Mouse (Mus musculus): ENCODE measurements around the gene Dennd1a. TPM values are rescaled to one million over a fixed set of nuclear protein-coding genes. Genes with fewer than 3 reads are reported as not detected.

Dennd1a gene
- polyA plus RNA-seq, 1 experiment: 36.2 TPM

DNA sequence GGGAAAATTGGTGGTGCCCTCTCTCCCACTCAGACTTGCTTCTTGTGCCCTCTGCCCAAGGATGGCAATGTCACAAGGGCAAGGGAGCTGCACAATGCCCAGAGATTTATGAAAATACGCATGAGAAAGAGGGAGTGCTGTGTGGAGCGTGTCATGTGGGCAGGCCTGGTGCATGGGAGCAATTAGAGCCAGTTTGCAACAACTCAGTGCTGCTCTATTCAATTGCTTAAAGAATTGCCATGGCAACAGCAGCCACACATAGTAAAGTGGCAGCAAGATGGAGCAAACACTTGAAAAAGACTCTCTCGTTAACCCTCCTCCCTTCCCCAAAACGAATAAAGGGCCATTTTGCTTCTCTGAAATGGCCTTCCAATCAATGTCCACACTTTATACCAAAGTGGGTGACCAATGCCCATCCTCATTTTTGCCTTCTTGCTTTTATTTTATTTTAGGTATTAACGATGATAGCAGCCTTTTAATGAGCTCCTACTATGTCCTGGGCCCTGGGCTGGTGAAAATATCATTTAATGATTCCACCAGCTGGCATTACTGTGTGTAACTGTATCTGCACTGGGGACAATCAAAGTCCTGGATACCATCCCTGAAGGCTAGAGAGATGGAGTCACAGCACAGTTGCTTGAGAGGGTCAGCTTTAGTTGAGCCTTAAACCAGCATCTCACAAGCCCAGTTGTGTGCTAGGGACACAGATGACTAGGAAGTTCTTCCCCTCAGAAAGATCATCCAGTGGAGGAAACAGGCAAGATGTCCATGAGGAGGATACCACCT, 378.3 kb downstream of the Dennd1a start:
- no peak overlapping the region for H3K27ac ChIP-seq (ENCODE audit: insufficient read depth, low read depth, low read length)
- WGBS: 88% methylated on average over 5 of the region's 5 CpGs
- H3K4me1 ChIP-seq (ENCODE audit: control insufficient read depth, insufficient read depth, low read length): no peaks in the 10 kb centered on the region
- no peaks in the 10 kb centered on the region for H3K27me3 ChIP-seq (replicated peaks; ENCODE audit: control insufficient read depth, insufficient read depth, low read length)
- H3K36me3 ChIP-seq (ENCODE audit: control insufficient read depth, insufficient read depth, low read length): no peaks in the 10 kb centered on the region; the same call in 1 of the 2 replicates
- TF ChIP-seq POLR2A (IDR thresholded peaks at IDR 0.05; ENCODE audit: low read depth, low read length): no peak
- no peak for TF ChIP-seq CTCF (conservative IDR thresholded peaks at IDR 0.05; ENCODE audit: insufficient read depth, insufficient read length, low read depth, low read length)
- no peak overlapping the region for H3K4me3 ChIP-seq (ENCODE audit: insufficient read depth, low read depth, low read length)
- DNase-seq: no peak

DNA sequence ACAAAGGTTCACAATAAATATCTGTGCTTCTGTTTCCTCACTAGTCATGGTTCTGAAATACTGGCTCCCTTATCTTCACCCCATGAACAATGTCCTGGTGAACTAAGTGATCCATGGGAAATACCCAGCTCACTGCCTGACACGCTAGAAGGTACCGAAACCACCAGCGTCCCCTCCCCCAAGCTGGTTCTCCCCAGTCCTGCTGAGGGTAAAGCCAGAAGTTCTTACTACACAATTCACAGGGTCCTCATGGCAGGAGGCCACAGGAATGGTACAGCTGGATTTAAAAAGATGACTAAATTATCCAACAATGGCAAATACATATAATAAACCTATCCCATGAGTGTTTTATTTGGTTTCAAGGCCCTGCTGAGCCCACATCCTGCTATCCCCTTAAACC, 378.9 kb downstream of the Dennd1a start:
- over 99% methylated on average over 3 of the region's 3 CpGs for WGBS
- DNase-seq: no peak
- Histone ChIP-seq H3K4me1 (ENCODE audit: control insufficient read depth, insufficient read depth, low read length) (no peaks in the 10 kb centered on the region), H3K27me3 (replicated peaks; ENCODE audit: control insufficient read depth, insufficient read depth, low read length) (no peaks in the 10 kb centered on the region), H3K36me3 (ENCODE audit: control insufficient read depth, insufficient read depth, low read length) (no peaks in the 10 kb centered on the region; the same call in 1 of the 2 replicates), H3K27ac (ENCODE audit: insufficient read depth, low read depth, low read length) (no peak overlapping the region), H3K4me3 (ENCODE audit: insufficient read depth, low read depth, low read length) (no peak overlapping the region)
- TF ChIP-seq POLR2A (IDR thresholded peaks at IDR 0.05; ENCODE audit: low read depth, low read length) (no peak), CTCF (conservative IDR thresholded peaks at IDR 0.05; ENCODE audit: insufficient read depth, insufficient read length, low read depth, low read length) (no peak)

DNA sequence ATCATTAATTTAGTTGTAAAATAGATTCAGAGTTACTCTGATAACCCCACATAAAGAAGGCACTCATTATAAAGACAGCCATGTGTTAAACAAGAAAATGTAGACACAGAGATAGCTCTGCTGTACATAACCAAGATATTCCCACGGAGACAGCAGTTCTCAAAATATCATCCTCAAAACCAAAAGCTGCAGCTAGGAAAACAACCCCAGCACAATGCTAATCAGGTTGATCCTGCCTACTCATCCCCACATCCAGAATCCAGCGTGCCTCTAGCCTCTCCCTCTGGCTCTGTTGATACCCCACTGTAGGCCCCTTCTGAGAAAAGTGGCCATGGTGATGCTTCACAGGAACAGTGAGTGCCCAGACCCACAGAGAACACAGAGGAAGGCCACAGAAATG, 380.9 kb downstream of the Dennd1a start:
- no peak for DNase-seq
- Histone ChIP-seq H3K4me1 (ENCODE audit: control insufficient read depth, insufficient read depth, low read length) (no peaks in the 10 kb centered on the region), H3K36me3 (ENCODE audit: control insufficient read depth, insufficient read depth, low read length) (no peaks in the 10 kb centered on the region), H3K27ac (ENCODE audit: insufficient read depth, low read depth, low read length) (no peak overlapping the region), H3K4me3 (ENCODE audit: insufficient read depth, low read depth, low read length) (no peak overlapping the region), H3K27me3 (replicated peaks; ENCODE audit: control insufficient read depth, insufficient read depth, low read length) (no peaks in the 10 kb centered on the region)
- 82% methylated on average over 2 of the region's 2 CpGs for WGBS
- TF ChIP-seq CTCF (conservative IDR thresholded peaks at IDR 0.05; ENCODE audit: insufficient read depth, insufficient read length, low read depth, low read length) (no peak), POLR2A (IDR thresholded peaks at IDR 0.05; ENCODE audit: low read depth, low read length) (no peak)

GRCm38 (mm10) chr2:37903286-37903685, 383.9 kb downstream of the Dennd1a start:
- 89% methylated on average over 8 of the region's 8 CpGs for WGBS
- DNase-seq: no peak
- Histone ChIP-seq H3K27me3 (replicated peaks; ENCODE audit: control insufficient read depth, insufficient read depth, low read length) (no peaks in the 10 kb centered on the region), H3K4me1 (ENCODE audit: control insufficient read depth, insufficient read depth, low read length) (no peaks in the 10 kb centered on the region), H3K36me3 (ENCODE audit: control insufficient read depth, insufficient read depth, low read length) (no peaks in the 10 kb centered on the region), H3K27ac (ENCODE audit: insufficient read depth, low read depth, low read length) (no peak overlapping the region), H3K4me3 (ENCODE audit: insufficient read depth, low read depth, low read length) (no peak overlapping the region)
- TF ChIP-seq CTCF (conservative IDR thresholded peaks at IDR 0.05; ENCODE audit: insufficient read depth, insufficient read length, low read depth, low read length) (no peak), POLR2A (IDR thresholded peaks at IDR 0.05; ENCODE audit: low read depth, low read length) (no peak)

- no peak overlapping the region for H3K4me3 ChIP-seq (ENCODE audit: insufficient read depth, low read depth, low read length)
- WGBS: 95% methylated on average over 3 of the region's 3 CpGs
- no peak for TF ChIP-seq CTCF (conservative IDR thresholded peaks at IDR 0.05; ENCODE audit: insufficient read depth, insufficient read length, low read depth, low read length)
- no peaks in the 10 kb centered on the region for H3K27me3 ChIP-seq (replicated peaks; ENCODE audit: control insufficient read depth, insufficient read depth, low read length)
- no peak for DNase-seq
- no peaks in the 10 kb centered on the region for H3K4me1 ChIP-seq (ENCODE audit: control insufficient read depth, insufficient read depth, low read length)
- no peak overlapping the region for H3K27ac ChIP-seq (ENCODE audit: insufficient read depth, low read depth, low read length)
- H3K36me3 ChIP-seq (ENCODE audit: control insufficient read depth, insufficient read depth, low read length): no peaks in the 10 kb centered on the region
Observed at GRCm38 (mm10) chr2:37883214-37883613, 404.0 kb downstream of the Dennd1a start.

DNA sequence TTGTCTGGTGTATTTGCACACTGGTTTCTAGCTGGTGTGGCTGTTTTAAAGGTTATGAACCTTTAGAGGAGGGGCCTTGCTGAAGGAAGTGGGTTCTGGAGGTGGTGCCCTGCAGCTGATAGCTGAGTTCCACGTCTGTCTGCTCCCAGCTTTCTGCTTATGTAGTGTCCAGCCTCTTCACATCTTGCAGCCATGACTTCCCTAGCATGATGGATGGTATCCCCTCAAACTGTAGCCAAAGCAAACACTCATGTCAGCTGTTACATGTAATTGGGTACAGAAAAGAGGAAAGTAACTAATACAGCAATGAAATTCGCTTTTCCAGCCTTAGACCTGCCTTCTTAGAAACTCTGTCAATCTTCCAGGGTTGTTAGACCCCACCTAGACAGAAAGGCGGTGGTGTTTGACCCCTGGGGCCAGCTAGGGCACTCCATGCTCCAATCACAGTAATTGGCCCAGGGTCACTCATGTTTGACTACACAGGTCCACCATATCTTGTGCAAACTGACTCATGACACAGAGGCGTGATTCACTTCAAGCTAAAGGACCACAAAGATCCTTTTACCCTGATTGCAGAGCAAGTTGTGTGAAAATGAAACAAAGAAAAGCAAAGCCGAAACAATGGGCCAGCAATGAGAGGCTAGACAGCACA, 405.8 kb downstream of the Dennd1a start:
- H3K36me3 ChIP-seq (ENCODE audit: control insufficient read depth, insufficient read depth, low read length): no peaks in the 10 kb centered on the region
- no peaks in the 10 kb centered on the region for H3K27me3 ChIP-seq (replicated peaks; ENCODE audit: control insufficient read depth, insufficient read depth, low read length)
- peak; percentile 44 for DNase-seq
- no peaks in the 10 kb centered on the region for H3K4me1 ChIP-seq (ENCODE audit: control insufficient read depth, insufficient read depth, low read length)
- 67% methylated on average over 5 of the region's 5 CpGs for WGBS
- H3K27ac ChIP-seq (ENCODE audit: insufficient read depth, low read depth, low read length): peak overlapping the region; percentile 33; the same call in 1 of the 2 replicates
- no peak for TF ChIP-seq CTCF (conservative IDR thresholded peaks at IDR 0.05; ENCODE audit: insufficient read depth, insufficient read length, low read depth, low read length)
- TF ChIP-seq POLR2A (IDR thresholded peaks at IDR 0.05; ENCODE audit: low read depth, low read length): no peak
- no peak overlapping the region for H3K4me3 ChIP-seq (ENCODE audit: insufficient read depth, low read depth, low read length)

GRCm38 (mm10) chr2:37879697-37880096, 407.5 kb downstream of the Dennd1a start:
- TF ChIP-seq CTCF (conservative IDR thresholded peaks at IDR 0.05; ENCODE audit: insufficient read depth, insufficient read length, low read depth, low read length) (no peak), POLR2A (IDR thresholded peaks at IDR 0.05; ENCODE audit: low read depth, low read length) (no peak)
- Histone ChIP-seq H3K27me3 (replicated peaks; ENCODE audit: control insufficient read depth, insufficient read depth, low read length) (no peaks in the 10 kb centered on the region), H3K4me1 (ENCODE audit: control insufficient read depth, insufficient read depth, low read length) (no peaks in the 10 kb centered on the region), H3K4me3 (ENCODE audit: insufficient read depth, low read depth, low read length) (no peak overlapping the region), H3K36me3 (ENCODE audit: control insufficient read depth, insufficient read depth, low read length) (no peaks in the 10 kb centered on the region), H3K27ac (ENCODE audit: insufficient read depth, low read depth, low read length) (no peak overlapping the region)
- DNase-seq: no peak
- 58% methylated on average over 4 of the region's 4 CpGs for WGBS
